Mouse (Mus musculus) ES-CJ7 (cell line): ENCODE data around the gene Pdpk1.

Experiments used
- DNase-seq: peaks from one replicate; pipeline ENCODE4 v3.0.0; 2011; ENCODE audit warnings: low read depth, low spot score

Gene Pdpk1

DNA sequence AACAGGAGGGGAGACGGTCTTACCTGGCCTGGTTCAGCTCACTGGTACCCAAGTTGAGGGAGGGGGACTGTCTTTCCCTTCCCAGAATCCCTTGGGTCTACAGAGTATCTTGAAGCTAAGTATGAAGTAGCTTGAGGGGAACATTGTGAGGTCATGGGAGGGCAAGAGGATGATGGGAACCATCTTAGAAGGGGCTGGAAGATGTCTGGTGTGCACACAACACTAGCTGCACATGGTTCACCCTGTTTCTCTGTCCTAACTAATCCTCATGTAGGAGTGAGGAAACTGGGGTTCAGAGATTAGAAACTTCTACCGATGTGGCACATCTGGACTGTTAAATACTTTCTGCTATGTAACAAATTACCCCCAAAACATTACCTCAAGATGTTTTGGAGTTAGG is at the start of gene Pdpk1:
Pdpk1 (minus strand) TSS at position 101 of the 400 bp plus-strand sequence.
- no peak for DNase-seq

GRCm38 (mm10) chr17:24199741-24200140 is 49.0 kb upstream of the Pdpk1 start:
- peak; percentile 74 for DNase-seq

DNA sequence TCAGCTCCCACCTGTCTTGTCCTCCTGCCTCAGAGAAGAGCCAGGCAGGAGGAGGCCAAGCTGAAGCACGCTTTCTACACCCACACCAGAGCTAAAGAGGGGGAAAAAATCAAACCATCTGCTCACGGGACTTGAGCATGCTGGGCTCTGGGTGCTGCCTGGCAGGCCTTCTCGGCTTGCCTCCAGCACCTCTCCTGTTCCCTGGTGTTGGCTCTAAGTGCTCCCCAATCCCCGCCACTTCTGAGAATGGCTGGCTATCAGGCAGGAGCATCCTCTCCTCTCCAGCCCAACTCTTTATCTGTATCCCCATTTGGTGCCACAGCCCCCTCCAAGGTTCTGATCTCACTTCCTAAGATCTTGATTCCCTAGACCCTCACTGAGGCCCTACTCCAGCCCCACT is 48.5 kb upstream of the Pdpk1 start:
- DNase-seq: no peak

DNA sequence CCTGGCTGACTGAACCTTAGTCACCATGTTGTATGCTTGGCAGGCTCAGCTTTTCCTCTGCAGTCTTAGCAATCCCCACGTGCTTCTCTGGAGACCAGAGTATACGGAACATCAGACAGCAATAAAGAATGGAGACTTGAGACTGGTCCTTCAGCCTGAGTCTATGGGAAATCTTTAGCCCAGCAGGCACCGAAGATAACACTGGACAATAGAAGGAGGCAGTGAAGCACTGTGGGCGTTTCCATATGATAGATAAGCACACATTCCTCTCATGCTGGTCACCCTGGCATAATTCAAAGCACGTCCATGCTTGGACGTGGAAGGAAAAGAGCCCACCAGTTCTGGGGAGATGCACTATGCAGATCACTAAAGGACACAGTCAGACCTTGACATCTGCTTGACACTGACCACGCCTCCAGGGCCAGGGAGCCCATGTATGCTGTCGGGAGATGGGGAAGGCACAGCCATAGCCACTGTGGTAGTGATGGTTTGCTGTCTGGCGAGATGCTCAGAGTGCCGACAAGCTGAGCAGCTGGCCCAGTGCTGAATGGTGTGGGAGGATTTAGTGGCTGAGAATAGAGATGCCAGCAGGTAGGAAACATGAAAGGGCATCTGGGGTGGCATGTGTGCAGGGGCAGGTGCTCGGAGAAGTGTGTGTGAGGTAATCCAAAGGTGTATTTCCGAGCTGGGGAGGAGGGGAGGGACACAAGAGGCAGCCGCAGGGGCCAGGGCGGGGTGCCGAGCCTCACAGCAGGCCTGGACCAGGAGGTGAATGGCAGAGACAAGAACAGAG is 46.5 kb upstream of the Pdpk1 start:
- no peak for DNase-seq

- no peak for DNase-seq
Observed at GRCm38 (mm10) chr17:24195349-24195748, 44.6 kb upstream of the Pdpk1 start.

DNA sequence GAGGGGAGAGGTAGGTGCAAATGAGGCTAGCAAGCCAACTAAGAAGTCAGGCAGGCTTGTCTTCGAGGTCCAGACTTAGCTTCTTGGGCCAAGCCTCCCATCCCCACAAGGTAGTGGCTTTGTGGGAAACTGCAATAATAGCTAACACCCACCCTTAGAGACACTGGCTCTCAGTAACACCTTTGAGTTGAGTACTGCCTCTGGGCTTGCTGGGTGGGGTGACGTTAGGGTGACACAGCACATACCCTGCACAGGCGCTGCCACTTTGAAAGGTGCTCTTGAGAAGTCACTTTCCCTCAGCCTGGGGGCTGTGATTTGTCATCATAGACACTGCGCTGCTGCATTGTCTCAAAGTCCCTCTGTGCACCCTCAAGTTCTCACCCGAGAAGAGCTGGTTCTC is 43.0 kb upstream of the Pdpk1 start:
- DNase-seq: no peak

DNA sequence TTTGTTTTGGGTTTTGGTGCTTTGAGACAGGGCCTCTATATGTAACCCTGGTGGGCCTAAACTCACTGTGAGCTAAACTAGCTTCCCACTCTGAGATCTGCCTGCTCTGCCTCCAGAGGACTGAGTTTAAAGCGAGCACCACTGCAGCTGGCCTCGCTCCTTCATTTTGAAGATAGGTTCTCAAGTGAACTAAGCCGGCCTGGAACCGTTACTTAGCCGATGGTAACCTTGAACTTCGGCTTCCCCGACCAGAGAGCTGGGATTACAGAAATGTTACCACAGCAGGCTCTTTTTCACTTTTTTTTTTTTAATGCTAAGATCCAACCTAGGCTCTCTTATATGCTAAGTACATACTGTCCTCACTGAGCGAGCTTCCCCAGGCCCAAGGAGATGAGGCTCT is 42.5 kb upstream of the Pdpk1 start:
- no peak for DNase-seq

- no peak for DNase-seq
Observed at GRCm38 (mm10) chr17:24192848-24193247, 42.1 kb upstream of the Pdpk1 start.

GRCm38 (mm10) chr17:24191481-24191880 is 40.8 kb upstream of the Pdpk1 start:
- DNase-seq: no peak

DNA sequence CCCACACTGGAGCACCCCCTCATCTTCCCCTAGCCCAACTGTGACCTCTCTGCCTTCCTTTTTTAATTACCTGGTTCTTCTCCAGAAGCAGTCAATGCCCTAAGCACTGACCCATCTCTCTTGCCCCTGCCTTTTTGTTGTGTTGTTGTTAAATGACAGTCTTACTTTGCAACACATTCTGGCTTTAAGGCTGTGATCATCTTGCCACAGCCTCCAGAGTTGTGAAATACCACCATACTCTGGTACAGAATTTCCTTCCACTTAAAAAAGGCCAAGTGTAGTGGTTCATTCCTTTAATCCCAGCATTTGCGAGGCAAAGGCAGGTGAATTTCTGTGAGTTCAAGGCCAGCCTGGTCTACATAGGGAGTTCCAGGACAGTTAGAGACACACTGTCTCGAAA is 40.2 kb upstream of the Pdpk1 start:
- no peak for DNase-seq

GRCm38 (mm10) chr17:24174259-24174658 is 23.5 kb upstream of the Pdpk1 start:
- DNase-seq: no peak

DNA sequence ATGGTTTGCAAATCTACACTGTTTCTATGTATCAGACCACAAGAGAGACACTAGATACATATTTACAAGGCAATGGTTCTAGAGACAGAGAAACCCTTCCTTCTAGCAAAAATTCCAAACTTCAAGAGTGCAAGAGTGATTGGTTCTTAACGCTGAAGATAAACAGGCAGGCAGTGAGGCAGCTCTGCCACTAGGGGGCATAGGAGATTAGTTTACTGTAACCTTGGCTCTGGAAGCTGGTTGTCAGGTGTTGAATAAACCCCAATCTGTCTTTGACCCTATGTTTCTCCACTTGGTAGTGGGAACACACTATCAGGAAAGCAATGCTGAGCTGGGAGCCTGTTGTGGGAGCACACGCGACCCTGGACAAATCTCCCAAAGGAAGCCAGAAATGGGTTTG is 22.7 kb upstream of the Pdpk1 start:
- DNase-seq: peak; percentile 84

GRCm38 (mm10) chr17:24171738-24172137 is 21.0 kb upstream of the Pdpk1 start:
- no peak for DNase-seq

DNA sequence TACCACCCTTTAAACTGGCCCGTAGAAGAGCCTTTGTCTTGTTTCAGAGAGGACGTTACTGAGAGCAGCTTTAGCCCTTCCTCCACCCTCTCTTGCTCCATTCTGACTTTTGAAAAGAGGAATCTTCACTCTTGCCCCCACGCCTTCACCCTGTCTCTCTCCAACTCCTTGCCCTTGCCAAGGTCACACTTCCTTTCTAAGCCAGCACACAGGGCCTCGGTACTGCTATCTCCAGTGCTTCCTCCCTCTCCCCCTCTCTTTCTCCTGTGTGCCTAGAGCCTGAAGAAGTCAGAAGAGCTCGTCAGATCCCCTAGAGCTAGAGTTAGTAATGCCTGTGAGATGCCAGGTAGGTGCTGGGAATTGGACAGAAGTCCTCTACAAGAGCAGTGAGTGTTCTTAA is 20.0 kb upstream of the Pdpk1 start:
- DNase-seq: peak; percentile 46

- no peak for DNase-seq
Observed at GRCm38 (mm10) chr17:24170125-24170524, 19.4 kb upstream of the Pdpk1 start.

GRCm38 (mm10) chr17:24169317-24170065 is 18.8 kb upstream of the Pdpk1 start, which contains the start of gene Atp6v0c:
Gene Atp6v0c, minus strand, starts transcription at chr17:24169702.
- peak; percentile 96 for DNase-seq

DNA sequence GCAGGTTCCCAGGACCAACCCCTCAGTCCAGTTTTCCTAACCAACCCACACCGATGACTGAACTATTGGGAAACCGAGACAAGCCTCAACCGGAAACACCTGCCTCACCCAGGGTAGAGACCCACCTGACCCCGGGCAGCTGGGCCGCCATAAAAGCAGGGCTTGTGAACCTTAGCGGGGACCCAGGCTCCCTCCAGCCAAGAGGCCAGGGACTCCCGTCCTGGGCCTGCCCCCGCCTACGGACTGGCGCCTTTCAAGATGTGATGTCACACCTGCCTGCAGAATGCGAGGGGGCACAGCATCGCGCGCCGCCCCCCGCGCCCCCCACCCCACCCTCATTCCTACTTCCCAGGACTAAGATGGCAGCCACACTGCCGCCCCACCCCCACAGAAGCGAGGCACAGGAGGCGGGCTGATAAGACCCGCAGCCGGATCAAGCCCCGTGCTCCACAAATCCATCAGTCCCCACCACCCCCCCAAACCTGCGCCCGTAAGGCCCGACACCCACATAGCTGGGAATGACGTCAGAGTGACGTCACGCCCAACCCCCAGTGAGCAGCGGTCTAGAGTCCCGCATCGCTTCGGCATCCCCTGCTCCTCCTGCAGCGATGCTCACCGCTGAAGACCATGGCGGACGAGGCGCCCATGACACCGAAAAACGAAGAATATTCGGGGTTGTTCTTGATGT is 18.0 kb upstream of the Pdpk1 start:
- DNase-seq: peak; percentile 72

GRCm38 (mm10) chr17:24167891-24168505 is 17.3 kb upstream of the Pdpk1 start:
- DNase-seq: no peak

DNA sequence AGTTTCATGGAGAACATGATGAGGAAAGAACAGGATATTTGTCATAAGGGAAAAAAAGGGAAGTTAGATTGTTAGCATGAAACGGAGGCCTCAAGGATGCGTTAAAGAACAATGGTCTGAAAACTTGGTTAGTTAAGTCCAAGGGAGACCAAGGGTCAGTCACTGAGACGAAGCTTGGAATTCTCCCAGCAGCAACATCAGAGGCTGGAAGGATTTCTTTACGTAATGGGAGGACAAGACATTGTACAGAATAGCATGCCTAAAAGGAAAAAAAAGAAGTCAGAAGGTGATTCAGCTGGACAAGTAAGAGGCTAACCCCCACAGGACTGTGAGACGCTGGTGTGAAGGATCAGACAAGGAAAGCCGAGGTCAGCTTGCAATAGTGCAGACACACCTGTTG is 16.4 kb upstream of the Pdpk1 start:
- DNase-seq: no peak

DNA sequence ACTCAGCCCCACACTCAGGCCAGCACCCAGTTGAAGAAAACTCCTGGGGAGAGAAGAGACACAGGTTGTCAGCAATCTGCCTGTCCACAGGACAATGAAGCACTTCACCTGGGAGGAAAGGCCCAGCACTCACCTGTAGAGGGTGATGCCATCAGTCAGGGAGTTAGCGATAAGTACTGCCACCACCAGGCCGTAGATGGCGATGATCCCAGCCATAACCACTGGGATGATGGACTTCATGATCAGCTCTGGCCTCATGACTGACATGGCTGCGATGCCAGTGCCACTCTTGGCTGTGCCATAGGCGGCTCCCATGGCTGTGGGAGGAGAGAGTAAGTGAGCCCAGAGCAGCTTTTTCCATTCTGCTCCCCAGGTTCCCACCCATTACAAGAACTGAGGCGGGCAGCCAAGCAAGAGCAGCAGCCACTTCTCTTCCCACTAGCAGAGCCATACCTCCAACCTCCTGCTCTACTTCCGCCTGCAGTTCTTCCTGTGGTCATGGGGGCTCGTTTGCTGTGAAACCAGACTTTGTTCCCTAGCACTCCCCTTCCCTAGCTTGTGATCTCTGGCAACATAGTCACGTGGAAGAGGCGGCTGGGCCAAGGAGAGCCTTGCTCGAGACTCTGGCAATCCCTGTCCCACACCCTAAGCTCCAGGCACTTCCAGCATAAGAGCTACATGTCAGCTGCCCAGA is 14.0 kb upstream of the Pdpk1 start:
- no peak for DNase-seq
